Mouse (Mus musculus): ENCODE measurements at regions not wholly inside any gene's neighbourhood (a gene's known extent, or its start where the extent isn't known, plus 50 kb on each side); places are given as distances from the start of the nearest gene placed in this dataset.

- Histone ChIP-seq H3K27me3 (ENCODE audit: control insufficient read depth, insufficient read depth, insufficient read length) (no peaks in the 10 kb centered on the region), H3ac (ENCODE audit: control insufficient read depth, insufficient read length, low read depth) (no peak overlapping the region), H3K79me2 (ENCODE audit: control insufficient read depth, insufficient read depth) (no peaks in the 10 kb centered on the region), H3K4me3 (ENCODE audit: insufficient read depth, poor library complexity, severe bottlenecking) (no peak overlapping the region), H3K79me3 (ENCODE audit: low read depth) (no peaks in the 10 kb centered on the region), H3K36me3 (ENCODE audit: control insufficient read depth, insufficient read depth) (no peaks in the 10 kb centered on the region)
- TF ChIP-seq CTCF (IDR thresholded peaks at IDR 0.05; ENCODE audit: control insufficient read depth, insufficient read depth, insufficient read length) = no peak
- no peak for TF ChIP-seq MYOG (IDR thresholded peaks at IDR 0.05; ENCODE audit: control insufficient read depth, extremely low read depth, insufficient read length)
- TF ChIP-seq FOSL1 (IDR thresholded peaks at IDR 0.05; ENCODE audit: insufficient read depth, low read length, poor library complexity, severe bottlenecking) = no peak
These were observed 83.8 kb upstream of the Il12b start for GRCm38 (mm10) chr11:44316061-44316460.

- Histone ChIP-seq H3K36me3 (ENCODE audit: control insufficient read depth, insufficient read depth) (no peaks in the 10 kb centered on the region), H3K27me3 (ENCODE audit: control insufficient read depth, insufficient read depth, insufficient read length) (no peaks in the 10 kb centered on the region), H3K4me3 (ENCODE audit: insufficient read depth, poor library complexity, severe bottlenecking) (no peak overlapping the region), H3K79me2 (ENCODE audit: control insufficient read depth, insufficient read depth) (no peaks in the 10 kb centered on the region), H3ac (ENCODE audit: control insufficient read depth, insufficient read length, low read depth) (no peak overlapping the region), H3K79me3 (ENCODE audit: low read depth) (no peaks in the 10 kb centered on the region)
- no peak for TF ChIP-seq CTCF (IDR thresholded peaks at IDR 0.05; ENCODE audit: control insufficient read depth, insufficient read depth, insufficient read length)
- TF ChIP-seq MYOD1 (IDR thresholded peaks at IDR 0.05; ENCODE audit: control insufficient read depth, insufficient read length, low read depth) = no peak
- TF ChIP-seq FOSL1 (IDR thresholded peaks at IDR 0.05; ENCODE audit: insufficient read depth, low read length, poor library complexity, severe bottlenecking) = no peak
- TF ChIP-seq USF1 (IDR thresholded peaks at IDR 0.05; ENCODE audit: low read depth) = no peak
- TF ChIP-seq MYOG (IDR thresholded peaks at IDR 0.05; ENCODE audit: control insufficient read depth, extremely low read depth, insufficient read length) = no peak
- TF ChIP-seq CEBPB (IDR thresholded peaks at IDR 0.05; ENCODE audit: low read depth) = no peak
- TF ChIP-seq MAX (IDR thresholded peaks at IDR 0.05) = no peak
These were observed 80.7 kb upstream of the Il12b start for GRCm38 (mm10) chr11:44319136-44319535.

GRCm38 (mm10) chr11:44323314-44323713 is 76.5 kb upstream of the Il12b start:
- H3K79me2 ChIP-seq (ENCODE audit: control insufficient read depth, insufficient read depth) = no peaks in the 10 kb centered on the region
- no peak overlapping the region for H3K4me3 ChIP-seq (ENCODE audit: insufficient read depth, poor library complexity, severe bottlenecking)
- no peaks in the 10 kb centered on the region for H3K36me3 ChIP-seq (ENCODE audit: control insufficient read depth, insufficient read depth)
- no peaks in the 10 kb centered on the region for H3K79me3 ChIP-seq (ENCODE audit: low read depth)
- no peaks in the 10 kb centered on the region for H3K27me3 ChIP-seq (ENCODE audit: control insufficient read depth, insufficient read depth, insufficient read length)
- no peak for TF ChIP-seq MYOG (IDR thresholded peaks at IDR 0.05; ENCODE audit: control insufficient read depth, extremely low read depth, insufficient read length)
- no peak for TF ChIP-seq CTCF (IDR thresholded peaks at IDR 0.05; ENCODE audit: control insufficient read depth, insufficient read depth, insufficient read length)
- TF ChIP-seq MAX (IDR thresholded peaks at IDR 0.05) = peak; percentile 95
- peak; percentile 69 for TF ChIP-seq MYOD1 (IDR thresholded peaks at IDR 0.05; ENCODE audit: control insufficient read depth, insufficient read length, low read depth)
- TF ChIP-seq FOSL1 (IDR thresholded peaks at IDR 0.05; ENCODE audit: insufficient read depth, low read length, poor library complexity, severe bottlenecking) = peak; percentile 96
- no peak for TF ChIP-seq USF1 (IDR thresholded peaks at IDR 0.05; ENCODE audit: low read depth)
- no peak for TF ChIP-seq CEBPB (IDR thresholded peaks at IDR 0.05; ENCODE audit: low read depth)
- no peak overlapping the region for H3ac ChIP-seq (ENCODE audit: control insufficient read depth, insufficient read length, low read depth)

- no peaks in the 10 kb centered on the region for H3K79me2 ChIP-seq (ENCODE audit: control insufficient read depth, insufficient read depth)
- no peak for TF ChIP-seq USF1 (IDR thresholded peaks at IDR 0.05; ENCODE audit: low read depth)
- no peak for TF ChIP-seq MYOD1 (IDR thresholded peaks at IDR 0.05; ENCODE audit: control insufficient read depth, insufficient read length, low read depth)
- no peak for TF ChIP-seq MYOG (IDR thresholded peaks at IDR 0.05; ENCODE audit: control insufficient read depth, extremely low read depth, insufficient read length)
- TF ChIP-seq CEBPB (IDR thresholded peaks at IDR 0.05; ENCODE audit: low read depth) = no peak
- no peak for TF ChIP-seq CTCF (IDR thresholded peaks at IDR 0.05; ENCODE audit: control insufficient read depth, insufficient read depth, insufficient read length)
- no peak for TF ChIP-seq FOSL1 (IDR thresholded peaks at IDR 0.05; ENCODE audit: insufficient read depth, low read length, poor library complexity, severe bottlenecking)
- no peak for TF ChIP-seq MAX (IDR thresholded peaks at IDR 0.05)
- H3ac ChIP-seq (ENCODE audit: control insufficient read depth, insufficient read length, low read depth) = no peak overlapping the region
- H3K79me3 ChIP-seq (ENCODE audit: low read depth) = no peaks in the 10 kb centered on the region
- H3K27me3 ChIP-seq (ENCODE audit: control insufficient read depth, insufficient read depth, insufficient read length) = no peaks in the 10 kb centered on the region
- H3K4me3 ChIP-seq (ENCODE audit: insufficient read depth, poor library complexity, severe bottlenecking) = no peak overlapping the region
- H3K36me3 ChIP-seq (ENCODE audit: control insufficient read depth, insufficient read depth) = no peaks in the 10 kb centered on the region
These were observed 74.8 kb upstream of the Il12b start for GRCm38 (mm10) chr11:44325066-44325465.

GRCm38 (mm10) chr11:44325525-44325924 is 74.3 kb upstream of the Il12b start:
- no peaks in the 10 kb centered on the region for H3K27me3 ChIP-seq (ENCODE audit: control insufficient read depth, insufficient read depth, insufficient read length)
- no peak overlapping the region for H3ac ChIP-seq (ENCODE audit: control insufficient read depth, insufficient read length, low read depth)
- no peaks in the 10 kb centered on the region for H3K79me2 ChIP-seq (ENCODE audit: control insufficient read depth, insufficient read depth)
- no peaks in the 10 kb centered on the region for H3K36me3 ChIP-seq (ENCODE audit: control insufficient read depth, insufficient read depth)
- H3K79me3 ChIP-seq (ENCODE audit: low read depth) = no peaks in the 10 kb centered on the region
- no peak overlapping the region for H3K4me3 ChIP-seq (ENCODE audit: insufficient read depth, poor library complexity, severe bottlenecking)
- TF ChIP-seq USF1 (IDR thresholded peaks at IDR 0.05; ENCODE audit: low read depth) = no peak
- TF ChIP-seq MAX (IDR thresholded peaks at IDR 0.05) = peak; percentile 26
- TF ChIP-seq FOSL1 (IDR thresholded peaks at IDR 0.05; ENCODE audit: insufficient read depth, low read length, poor library complexity, severe bottlenecking) = peak; percentile 58

- TF ChIP-seq MYOD1 (IDR thresholded peaks at IDR 0.05; ENCODE audit: control insufficient read depth, insufficient read length, low read depth) (peak; percentile 88), MAX (IDR thresholded peaks at IDR 0.05) (no peak)
- no peaks in the 10 kb centered on the region for H3K36me3 ChIP-seq (ENCODE audit: control insufficient read depth, insufficient read depth)
- H3K27me3 ChIP-seq (ENCODE audit: control insufficient read depth, insufficient read depth, insufficient read length) = no peaks in the 10 kb centered on the region
- no peak overlapping the region for H3ac ChIP-seq (ENCODE audit: control insufficient read depth, insufficient read length, low read depth)
- H3K4me3 ChIP-seq (ENCODE audit: insufficient read depth, poor library complexity, severe bottlenecking) = no peak overlapping the region
- H3K79me2 ChIP-seq (ENCODE audit: control insufficient read depth, insufficient read depth) = no peaks in the 10 kb centered on the region
- no peaks in the 10 kb centered on the region for H3K79me3 ChIP-seq (ENCODE audit: low read depth)
These were observed 70.4 kb upstream of the Il12b start for GRCm38 (mm10) chr11:44329503-44329902.

Data from C2C12 (cell line).